ENCODE assay signal across 7 mouse cellular contexts in genomic region chr3:55111935-55112709, GRCm38 (mm10). TPM values are rescaled to one million over a fixed set of nuclear protein-coding genes. Genes with fewer than 3 reads are reported as not detected.
DNase-seq lines count a peak whose midpoint lies in the region; ATAC-seq and TF ChIP-seq lines count a peak whose summit lies in the region.

Gene Spg20 (plus strand): TSS chr3:55112108.

- H3K4me1 ChIP-seq in embryonic facial prominence, embryonic 12.5 days: peaks cover 15% of the 10 kb centered on the region; the same call in 1 of the 2 replicates
- H3K4me1 ChIP-seq in kidney, adult 2 months (ENCODE audit: control insufficient read depth, insufficient read depth, low read length): peaks cover 7% of the 10 kb centered on the region
- peaks cover 21% of the 10 kb centered on the region for H3K4me1 ChIP-seq in limb, embryonic 12.5 days (replicated peaks)
- H3K4me1 ChIP-seq in midbrain, embryonic 15.5 days: peaks cover 15% of the 10 kb centered on the region
- peaks cover 2% of the 10 kb centered on the region for H3K4me1 ChIP-seq in spleen, adult 2 months (ENCODE audit: control insufficient read depth, insufficient read depth, insufficient read length)

- peaks cover 7% of the 10 kb centered on the region for H3K36me3 ChIP-seq in embryonic facial prominence, embryonic 12.5 days
- H3K36me3 ChIP-seq in kidney, adult 2 months (ENCODE audit: control insufficient read depth, insufficient read depth, low read length): no peaks in the 10 kb centered on the region; the same call in 1 of the 2 replicates
- peaks cover 6% of the 10 kb centered on the region for H3K36me3 ChIP-seq in limb, embryonic 12.5 days
- peaks cover 2% of the 10 kb centered on the region; the same call in 1 of the 2 replicates for H3K36me3 ChIP-seq in midbrain, embryonic 15.5 days (replicated peaks)
- H3K36me3 ChIP-seq in spleen, adult 2 months (ENCODE audit: control insufficient read depth, insufficient read depth, low read length): no peaks in the 10 kb centered on the region

- peak; percentile 99 for DNase-seq in adrenal gland, postnatal 25 days
- DNase-seq in heart, adult 18-20 months: peak; percentile 96 to 97
- peak; percentile 97 for DNase-seq in kidney, adult 2 months
- DNase-seq in spleen, adult 2 months (ENCODE audit: low read depth in 1 of 2, low spot score in 2 of 2): peak; percentile 67 to 90

- peak within 1 kb of the TSS; percentile 65 for H3K4me3 ChIP-seq in embryonic facial prominence, embryonic 12.5 days
- H3K4me3 ChIP-seq in kidney, adult 2 months (ENCODE audit: insufficient read depth, low read depth, low read length): peak within 1 kb of the TSS; percentile 88
- H3K4me3 ChIP-seq in limb, embryonic 12.5 days (replicated peaks): peak within 1 kb of the TSS; percentile 82
- H3K4me3 ChIP-seq in midbrain, embryonic 15.5 days: peak within 1 kb of the TSS; percentile 83
- peak within 1 kb of the TSS; percentile 92 for H3K4me3 ChIP-seq in spleen, adult 2 months (ENCODE audit: extremely low read depth, insufficient read depth, insufficient read length)

- peak within 1 kb of the TSS; percentile 96 for H3K9ac ChIP-seq in embryonic facial prominence, embryonic 12.5 days
- H3K9ac ChIP-seq in limb, embryonic 12.5 days (replicated peaks): peak within 1 kb of the TSS; percentile 97
- H3K9ac ChIP-seq in midbrain, embryonic 15.5 days: peak within 1 kb of the TSS; percentile 88

- under 1% methylated on average over 58 of the region's 58 CpGs for WGBS in embryonic facial prominence, embryonic 12.5 days
- WGBS in kidney, adult 2 months: under 1% methylated on average over 58 of the region's 58 CpGs
- WGBS in limb, embryonic 12.5 days: under 1% methylated on average over 58 of the region's 58 CpGs
- under 1% methylated on average over 58 of the region's 58 CpGs for WGBS in midbrain, embryonic 15.5 days
- WGBS in spleen, adult 2 months: under 1% methylated on average over 57 of the region's 58 CpGs

- peak; percentile 83 for TF ChIP-seq CTCF in kidney, adult 2 months (conservative IDR thresholded peaks at IDR 0.05; ENCODE audit: insufficient read depth, insufficient read length, low read depth, low read length)
- TF ChIP-seq CTCF in spleen, adult 2 months (IDR thresholded peaks at IDR 0.05; ENCODE audit: extremely low read depth, insufficient read depth, insufficient read length, insufficient replicate concordance): peak; percentile 93

- H3K27ac ChIP-seq in embryonic facial prominence, embryonic 12.5 days: peak within 1 kb of the TSS; percentile 95
- H3K27ac ChIP-seq in kidney, adult 2 months (ENCODE audit: insufficient read depth, low read depth, low read length): peak within 1 kb of the TSS; percentile 79
- H3K27ac ChIP-seq in limb, embryonic 12.5 days: peak within 1 kb of the TSS; percentile 96
- peak within 1 kb of the TSS; percentile 80 for H3K27ac ChIP-seq in midbrain, embryonic 15.5 days
- peak within 1 kb of the TSS; percentile 50 for H3K27ac ChIP-seq in spleen, adult 2 months (ENCODE audit: insufficient read depth, low read length)

- peak; percentile 75 for TF ChIP-seq POLR2A in kidney, adult 2 months (IDR thresholded peaks at IDR 0.05; ENCODE audit: low read depth, low read length)
- TF ChIP-seq POLR2A in spleen, adult 2 months (IDR thresholded peaks at IDR 0.05; ENCODE audit: low read depth, low read length): peak; percentile 67

- H3K27me3 ChIP-seq in embryonic facial prominence, embryonic 12.5 days: no peaks in the 10 kb centered on the region
- H3K27me3 ChIP-seq in kidney, adult 2 months (replicated peaks; ENCODE audit: control insufficient read depth, insufficient read depth, low read length): no peaks in the 10 kb centered on the region
- no peaks in the 10 kb centered on the region for H3K27me3 ChIP-seq in limb, embryonic 12.5 days
- no peaks in the 10 kb centered on the region for H3K27me3 ChIP-seq in midbrain, embryonic 15.5 days (replicated peaks)
- H3K27me3 ChIP-seq in spleen, adult 2 months (ENCODE audit: control insufficient read depth, insufficient read depth, low read length): no peaks in the 10 kb centered on the region

- peak; percentile 91 for ATAC-seq in embryonic facial prominence, embryonic 12.5 days (ENCODE audit: insufficient number of reproducible peaks, insufficient read depth, low FRiP score, low TSS enrichment)
- ATAC-seq in limb, embryonic 12.5 days (ENCODE audit: insufficient number of reproducible peaks, insufficient read depth, low FRiP score, low TSS enrichment, low read depth): peak; percentile 93
- ATAC-seq in midbrain, embryonic 15.5 days (replicated peaks): peak; percentile 96

- H3K4me2 ChIP-seq in embryonic facial prominence, embryonic 12.5 days (replicated peaks): peak within 1 kb of the TSS; percentile 65
- H3K4me2 ChIP-seq in limb, embryonic 12.5 days: peak within 1 kb of the TSS; percentile 60
- H3K4me2 ChIP-seq in midbrain, embryonic 15.5 days: peak within 1 kb of the TSS; percentile 75

- H3K9me3 ChIP-seq in embryonic facial prominence, embryonic 12.5 days: no peaks in the 10 kb centered on the region
- H3K9me3 ChIP-seq in limb, embryonic 12.5 days: no peaks in the 10 kb centered on the region
- H3K9me3 ChIP-seq in midbrain, embryonic 15.5 days: no peaks in the 10 kb centered on the region

RNA-seq across cellular contexts. Expression of gene Spg20, which starts in this region (rescaled TPM):
- total RNA-seq in adrenal gland, postnatal 25 days (2021): 40.9 and 57.9 TPM in 2 replicates
- 82.4 and 86.5 TPM in 2 replicates for polyA plus RNA-seq in embryonic facial prominence, embryonic 12.5 days (2016; fragmentation: Nextera tagmentation; extraction: Ambion mirVana)
- total RNA-seq in heart, adult 18-20 months (2021): 10 to 100 TPM; 35.6 to 41.0 TPM
- 10.1 and 10.9 TPM in 2 replicates for polyA plus RNA-seq in kidney, adult 2 months (2012; rRNA removed)
- 93.8 and 98.5 TPM in 2 replicates for polyA plus RNA-seq in limb, embryonic 12.5 days (2016; fragmentation: Nextera tagmentation; extraction: Ambion mirVana)
- polyA plus RNA-seq in midbrain, embryonic 15.5 days (2015; fragmentation: Nextera tagmentation; extraction: Ambion mirVana): 15.7 and 15.8 TPM in 2 replicates
- polyA plus RNA-seq in spleen, adult 2 months (2012; rRNA removed): 4.3 and 4.9 TPM in 2 replicates

Comparison
In these comparisons a context has a peak if more than half of its experiments do, and no peak if none do; other contexts are left out.
1. Peak in every context shown above with its lines: DNase-seq, ATAC-seq, H3K4me3 ChIP-seq and H3K27ac ChIP-seq.